Mouse (Mus musculus): ENCODE results near the gene Farp1.
"Not testable (repeated sequence)": the region's sequence is repeated elsewhere in the genome, so short reads cannot be mapped to it uniquely, and the experiment has no call there.

The Farp1 gene
- long read RNA-seq, experiment 1, partial matches to known transcripts: 1 of 8 reads
- long read RNA-seq, experiment 1, other reads (novel, unspliced or antisense): 7 of 8 reads
- long read RNA-seq, experiment 2, full-length matches to known transcripts: 1 of 13 reads
- long read RNA-seq, experiment 2, partial matches to known transcripts: 1 of 13 reads
- long read RNA-seq, experiment 2, other reads (novel, unspliced or antisense): 11 of 13 reads

GRCm38 (mm10) chr14:121034973-121035662 lies at the start of gene Farp1:
Gene Farp1 (plus strand): TSS chr14:121035200.
- intact Hi-C loops (cut with DNase I): loop anchor here (2.0 to 10.0 kb wide), 3 partner anchors 186 to 420 kb away; no protein-coding TSS in a partner anchor

GRCm38 (mm10) chr14:120989126-120989525 lies 45.9 kb upstream of the Farp1 start:
- intact Hi-C loops (cut with DNase I): no loop called here

GRCm38 (mm10) chr14:120997686-120998085 lies 37.3 kb upstream of the Farp1 start:
- intact Hi-C loops (cut with DNase I): no loop called here

GRCm38 (mm10) chr14:121000561-121001340 lies 34.2 kb upstream of the Farp1 start:
- intact Hi-C loops (cut with DNase I): no loop called here

- intact Hi-C loops (cut with DNase I): no loop called here
Observed at GRCm38 (mm10) chr14:121005621-121006020, 29.4 kb upstream of the Farp1 start.

GRCm38 (mm10) chr14:121006021-121006420 lies 29.0 kb upstream of the Farp1 start:
- intact Hi-C loops (cut with DNase I): no loop called here

GRCm38 (mm10) chr14:121015114-121015690 lies 19.8 kb upstream of the Farp1 start:
- intact Hi-C loops (cut with DNase I): no loop called here

- intact Hi-C loops (cut with DNase I): no loop called here
Observed at GRCm38 (mm10) chr14:121022403-121022802, 12.6 kb upstream of the Farp1 start.

- intact Hi-C loops (cut with DNase I): no loop called here
Observed at GRCm38 (mm10) chr14:121025381-121025780, 9.6 kb upstream of the Farp1 start.

GRCm38 (mm10) chr14:121031396-121031795 lies 3.6 kb upstream of the Farp1 start:
- intact Hi-C loops (cut with DNase I): loop anchor here (10.0 kb wide), 1 partner anchor 423 kb away; no protein-coding TSS in a partner anchor

- intact Hi-C loops (cut with DNase I): loop anchor here (2.0 to 10.0 kb wide), 2 partner anchors 186 to 420 kb away; no protein-coding TSS in a partner anchor
Observed at GRCm38 (mm10) chr14:121034525-121034924, 475 bp upstream of the Farp1 start.

- intact Hi-C loops (cut with DNase I): loop anchor here (2.0 to 10.0 kb wide), 3 partner anchors 185 to 419 kb away; no protein-coding TSS in a partner anchor
Observed at GRCm38 (mm10) chr14:121035663-121036473, 868 bp downstream of the Farp1 start.

GRCm38 (mm10) chr14:121036612-121037221 lies 1.7 kb downstream of the Farp1 start:
- intact Hi-C loops (cut with DNase I): loop anchor here (5.0 to 10.0 kb wide), 2 partner anchors 204 to 418 kb away; no protein-coding TSS in a partner anchor

- intact Hi-C loops (cut with DNase I): loop anchor here (5.0 to 10.0 kb wide), 2 partner anchors 205 to 418 kb away; no protein-coding TSS in a partner anchor
Observed at GRCm38 (mm10) chr14:121037276-121037675, 2.3 kb downstream of the Farp1 start.

- intact Hi-C loops (cut with DNase I): loop anchor here (5.0 to 10.0 kb wide), 2 partner anchors 206 to 416 kb away; no protein-coding TSS in a partner anchor
Observed at GRCm38 (mm10) chr14:121038676-121039075, 3.7 kb downstream of the Farp1 start.

- intact Hi-C loops (cut with DNase I): no loop called here
Observed at GRCm38 (mm10) chr14:121044145-121044544, 9.1 kb downstream of the Farp1 start.

- intact Hi-C loops (cut with DNase I): no loop called here
Observed at GRCm38 (mm10) chr14:121046313-121046961, 11.4 kb downstream of the Farp1 start.

- intact Hi-C loops (cut with DNase I): no loop called here
Observed at GRCm38 (mm10) chr14:121047780-121048179, 12.8 kb downstream of the Farp1 start.

- intact Hi-C loops (cut with DNase I): not testable (repeated sequence)
Observed at GRCm38 (mm10) chr14:121051002-121051401, 16.0 kb downstream of the Farp1 start.

Data from adrenal gland (tissue).